Mouse (Mus musculus) thymus, adult 2 months (tissue): ENCODE data around the gene Wdcp. TPM values are rescaled to one million over a fixed set of nuclear protein-coding genes. Genes with fewer than 3 reads are reported as not detected.

ENCODE experiments used
- DNase-seq: peaks from one replicate; pipeline ENCODE4 v3.0.0; 2021
- H3K27ac ChIP-seq: fragments of 200-500 bp; 2 replicates; pipeline ENCODE4 v1.5.1; 2012; ENCODE audit warnings: low read length, control low read depth; ENCODE audit not compliant: control insufficient read depth, insufficient read depth
- H3K27me3 ChIP-seq: fragments of 200-500 bp; 2 replicates; pipeline ENCODE4 v1.6.1; 2012; ENCODE audit warnings: mild to moderate bottlenecking, low read length, moderate library complexity, mixed read lengths; ENCODE audit not compliant: control insufficient read depth, insufficient read depth
- H3K36me3 ChIP-seq: fragments of 200-500 bp; 2 replicates; pipeline ENCODE4 v1.6.1; 2012; ENCODE audit warnings: mild to moderate bottlenecking, low read length, moderate library complexity; ENCODE audit not compliant: control insufficient read depth, insufficient read depth
- H3K4me1 ChIP-seq: fragments of 200-500 bp; replicated peaks from 2 replicates; pipeline ENCODE4 v1.6.1; 2012; ENCODE audit warnings: low read length; ENCODE audit not compliant: control insufficient read depth, insufficient read depth
- H3K4me3 ChIP-seq: fragments of 200-500 bp; 2 replicates; pipeline ENCODE4 v1.5.1; 2012; ENCODE audit warnings: mild to moderate bottlenecking, low read length, control low read depth, moderate library complexity; ENCODE audit not compliant: control insufficient read depth, insufficient read depth
- CTCF ChIP-seq: fragments of 200-500 bp; IDR thresholded peaks from 2 replicates; pipeline ENCODE4 v1.5.1; 2012; ENCODE audit warnings: mild to moderate bottlenecking, control low read depth, low read length, moderate library complexity, borderline replicate concordance; ENCODE audit not compliant: control insufficient read depth, poor library complexity, insufficient read depth; ENCODE audit errors: extremely low read depth
- POLR2A ChIP-seq: fragments of 200-500 bp; IDR thresholded peaks from 2 replicates; pipeline ENCODE4 v1.6.1; 2012; ENCODE audit warnings: mild to moderate bottlenecking, low read length, control low read depth, moderate library complexity; ENCODE audit not compliant: control insufficient read depth, poor library complexity, insufficient read depth; ENCODE audit errors: extremely low read depth
- WGBS: fragments of 180-500 bp; shearing (Covaris S2); methylation state at CpG from one replicate; pipeline ENCODE4 v1.1.7; 2018; 5-methylcytosine and 5-hydroxymethylcytosine counted together
- polyA plus RNA-seq: library from polyadenylated mRNA; depleted of rRNA; stranded (reverse); fragments of >200 nt; gene quantifications from 2 replicates; pipeline ENCODE4 v1.2.3, GENCODE M21; 2012

Wdcp gene
- polyA plus RNA-seq, 1 experiment = 9.8 TPM

GRCm38 (mm10) chr12:4889251-4889650 is 46.1 kb downstream of the Wdcp start:
- Histone ChIP-seq H3K4me1 (no peaks in the 10 kb centered on the region), H3K4me3 (no peak overlapping the region), H3K36me3 (peaks cover 10% of the 10 kb centered on the region; the same call in 1 of the 2 replicates), H3K27ac (no peak overlapping the region), H3K27me3 (no peaks in the 10 kb centered on the region)
- no peak for DNase-seq
- WGBS = 97% methylated on average over 2 of the region's 2 CpGs
- no peak for TF ChIP-seq POLR2A
- no peak for TF ChIP-seq CTCF

- TF ChIP-seq CTCF (no peak), POLR2A (no peak)
- 100% methylated on average over 1 of the region's 1 CpGs for WGBS
- DNase-seq = no peak
- H3K4me1 ChIP-seq = no peaks in the 10 kb centered on the region
- H3K4me3 ChIP-seq = no peak overlapping the region
- H3K36me3 ChIP-seq = peaks cover 10% of the 10 kb centered on the region; the same call in 1 of the 2 replicates
- H3K27me3 ChIP-seq = no peaks in the 10 kb centered on the region
- no peak overlapping the region for H3K27ac ChIP-seq
Observed at GRCm38 (mm10) chr12:4889891-4890290, 46.8 kb downstream of the Wdcp start.

- Histone ChIP-seq H3K4me3 (no peak overlapping the region), H3K27ac (no peak overlapping the region), H3K27me3 (no peaks in the 10 kb centered on the region), H3K36me3 (peaks cover 8% of the 10 kb centered on the region), H3K4me1 (no peaks in the 10 kb centered on the region)
- WGBS = over 99% methylated on average over 5 of the region's 5 CpGs
- no peak for DNase-seq
- TF ChIP-seq CTCF = no peak
- no peak for TF ChIP-seq POLR2A
Observed at GRCm38 (mm10) chr12:4898024-4898423, 54.9 kb downstream of the Wdcp start.

DNA sequence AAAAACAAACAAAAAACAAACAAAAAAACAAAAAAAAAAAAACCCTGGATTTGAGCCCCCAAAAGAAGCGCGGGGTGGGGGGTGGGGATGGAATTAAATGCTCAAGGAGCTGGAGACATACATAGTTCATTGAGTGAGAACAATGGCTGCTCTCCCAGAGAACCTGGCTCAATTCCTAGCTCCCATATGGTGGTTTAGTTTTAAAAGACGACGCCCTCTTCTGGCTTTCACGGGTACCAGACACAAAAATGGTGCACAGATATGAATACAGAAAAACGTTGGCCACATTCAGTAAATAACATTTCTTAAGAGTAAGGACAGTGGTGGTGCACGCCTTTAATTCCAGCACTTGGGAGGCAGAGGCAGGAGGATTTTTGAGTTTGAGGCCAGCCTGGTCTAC is 62.8 kb downstream of the Wdcp start:
- H3K27ac ChIP-seq = no peak overlapping the region
- no peaks in the 10 kb centered on the region for H3K27me3 ChIP-seq
- no peak for TF ChIP-seq POLR2A
- no peak for DNase-seq
- H3K4me1 ChIP-seq = no peaks in the 10 kb centered on the region
- no peak overlapping the region for H3K4me3 ChIP-seq
- 87% methylated on average over 7 of the region's 7 CpGs for WGBS
- peaks cover 6% of the 10 kb centered on the region for H3K36me3 ChIP-seq

- Histone ChIP-seq H3K27ac (no peak overlapping the region), H3K4me1 (no peaks in the 10 kb centered on the region), H3K4me3 (no peak overlapping the region), H3K27me3 (no peaks in the 10 kb centered on the region), H3K36me3 (peaks cover 1% of the 10 kb centered on the region; the same call in 1 of the 2 replicates)
- DNase-seq = no peak
- TF ChIP-seq CTCF (no peak), POLR2A (no peak)
- WGBS = 47% methylated on average over 7 of the region's 7 CpGs
Observed at GRCm38 (mm10) chr12:4906476-4906875, 63.4 kb downstream of the Wdcp start.

GRCm38 (mm10) chr12:4906951-4907906 is 64.1 kb downstream of the Wdcp start, which contains the start of gene Ubxn2a:
Ubxn2a (minus strand) TSS chr12:4907705.
- TF ChIP-seq CTCF (peak; percentile 52), POLR2A (peak; percentile 88)
- H3K36me3 ChIP-seq = no peaks in the 10 kb centered on the region
- H3K4me1 ChIP-seq = no peaks in the 10 kb centered on the region
- DNase-seq = peak; percentile 95
- H3K27me3 ChIP-seq = no peaks in the 10 kb centered on the region
- 3% methylated on average over 125 of the region's 125 CpGs for WGBS
- peak within 1 kb of the TSS; percentile 78 for H3K4me3 ChIP-seq
- H3K27ac ChIP-seq = peak within 1 kb of the TSS; percentile 58
